Mouse (Mus musculus): ENCODE data around the gene Xlr3b.
"Not testable (repeated sequence)": the region's sequence is repeated elsewhere in the genome, so short reads cannot be mapped to it uniquely, and the experiment has no call there.

Xlr3b gene

GRCm38 (mm10) chrX:73191934-73192333 lies at the start of gene Xlr3b:
TSS of gene Xlr3b (plus strand) at chrX:73192207.
- peak; percentile 26 for DNase-seq (ENCODE audit: low read depth)

GRCm38 (mm10) chrX:73143218-73143618 lies 48.8 kb upstream of the Xlr3b start:
- DNase-seq (ENCODE audit: low read depth): not testable (repeated sequence)

- not testable (repeated sequence) for DNase-seq (ENCODE audit: low read depth)
Observed at GRCm38 (mm10) chrX:73148496-73148895, 43.5 kb upstream of the Xlr3b start, which contains the start of gene Xlr5b. TSS of gene Xlr5b (plus strand) at chrX:73148796.

GRCm38 (mm10) chrX:73149350-73149749 lies 42.7 kb upstream of the Xlr3b start, which contains the start of gene DXBay18:
TSS of gene DXBay18 (minus strand) at chrX:73149450.
- DNase-seq (ENCODE audit: low read depth): not testable (repeated sequence)

GRCm38 (mm10) chrX:73176889-73177288 lies 15.1 kb upstream of the Xlr3b start, which contains the start of gene Spin2d:
TSS of gene Spin2d (minus strand) at chrX:73176989.
- not testable (repeated sequence) for DNase-seq (ENCODE audit: low read depth)

- peak; percentile 27 for DNase-seq (ENCODE audit: low read depth)
Observed at GRCm38 (mm10) chrX:73213819-73214564, 22.0 kb downstream of the Xlr3b start, which contains the start of gene Xlr4b. TSS of gene Xlr4b (plus strand) at chrX:73214333.

- no peak for DNase-seq (ENCODE audit: low read depth)
Observed at GRCm38 (mm10) chrX:73225365-73225764, 33.4 kb downstream of the Xlr3b start.

GRCm38 (mm10) chrX:73227914-73228605 lies 36.1 kb downstream of the Xlr3b start, which contains the start of gene F8a:
TSS of gene F8a (plus strand) at chrX:73228291.
- peak; percentile 90 for DNase-seq (ENCODE audit: low read depth)

- peak; percentile 71 for DNase-seq (ENCODE audit: low read depth)
Observed at GRCm38 (mm10) chrX:73228606-73229214, 36.7 kb downstream of the Xlr3b start.

GRCm38 (mm10) chrX:73229288-73229687 lies 37.3 kb downstream of the Xlr3b start:
- no peak for DNase-seq (ENCODE audit: low read depth)

GRCm38 (mm10) chrX:73242821-73243325 lies 50.9 kb downstream of the Xlr3b start, which contains the start of gene Xlr4c:
TSS of gene Xlr4c (minus strand) at chrX:73243130.
- DNase-seq (ENCODE audit: low read depth): not testable (repeated sequence)
